9 mouse cellular contexts compared by ENCODE assay signal in genomic region chr14:30459891-30460523, GRCm38 (mm10). TPM values are rescaled to one million over a fixed set of nuclear protein-coding genes. Genes with fewer than 3 reads are reported as not detected.
A peak's percentile ranks its signal among the peaks of the same experiment; 100 is the strongest.
DNase-seq lines count a peak whose midpoint lies in the region; ATAC-seq and TF ChIP-seq lines count a peak whose summit lies in the region.
"Had no signal": no experiment of that assay in that cellular context is flagged by ENCODE, and none has a peak within 500 bp of the region (broad histone marks: within the 10 kb centered on the region; RNA-seq: fewer than 3 reads in every experiment).

No protein-coding gene starts in this region.

- no peak overlapping the region for H3K4me3 ChIP-seq in ES-E14 (ENCODE audit: insufficient read depth in 1 of 2, low read depth in 1 of 2, low read length in 2 of 2, poor library complexity in 1 of 2, severe bottlenecking in 1 of 2)
- H3K4me3 ChIP-seq in forebrain, embryonic 11.5 days (ENCODE audit: low read depth, low read length) = no peak overlapping the region
- H3K4me3 ChIP-seq in lung, embryonic 14.5 days (ENCODE audit: low read depth, low read length) = no peak overlapping the region
- H3K4me3 ChIP-seq: myocyte had no signal

- H3K9me3 ChIP-seq in ES-E14 (ENCODE audit: control insufficient read depth, insufficient read depth, low read depth, low read length) = no peaks in the 10 kb centered on the region
- no peaks in the 10 kb centered on the region for H3K9me3 ChIP-seq in forebrain, embryonic 11.5 days (ENCODE audit: control insufficient read depth, low read length)
- no peaks in the 10 kb centered on the region for H3K9me3 ChIP-seq in lung, embryonic 14.5 days (ENCODE audit: low read depth, low read length)

- 4% methylated on average over 14 of the region's 14 CpGs for WGBS in forebrain, embryonic 11.5 days
- 6% methylated on average over 14 of the region's 14 CpGs for WGBS in lung, embryonic 14.5 days

- TF ChIP-seq CTCF in lung, embryonic 14.5 days (IDR thresholded peaks at IDR 0.05; ENCODE audit: low read depth) = peak; percentile 92

- DNase-seq in ES-E14 (ENCODE audit: low read depth, low spot score) = peak; percentile 71
- peak; percentile 62 for DNase-seq in c-Kit-positive CD71-negative TER-119-negative erythroid progenitor cells, embryonic 14.5 days (ENCODE audit: low read depth)
- peak; percentile 84 for DNase-seq in forebrain, embryonic 11.5 days (ENCODE audit: low spot score)
- peak; percentile 85 to 88 for DNase-seq in heart, postnatal 10 days
- peak; percentile 65 to 89 for DNase-seq in layer of hippocampus, adult 18-20 months (ENCODE audit: low spot score in 2 of 2)
- DNase-seq in lung, embryonic 14.5 days = peak; percentile 94
- peak; percentile 63 for DNase-seq in ovary, postnatal 14 days (ENCODE audit: low spot score)
- peak; percentile 76 for DNase-seq in thymus, postnatal 25 days

- ATAC-seq in forebrain, embryonic 11.5 days (replicated peaks; ENCODE audit: low FRiP score) = no peak
- ATAC-seq in lung, embryonic 14.5 days (ENCODE audit: insufficient read depth) = peak; percentile 64

- H3K4me1 ChIP-seq in ES-E14 (ENCODE audit: control insufficient read depth in 2 of 2, insufficient read depth in 2 of 2, low read length in 2 of 2, poor library complexity in 1 of 2) = 0 out of 4 replicates have a peak, but pooled peaks cover 0 to 2% of the 10 kb centered on the region in 2 experiments
- no peaks in the 10 kb centered on the region for H3K4me1 ChIP-seq in forebrain, embryonic 11.5 days (replicated peaks; ENCODE audit: control insufficient read depth, insufficient read depth, low read length)
- H3K4me1 ChIP-seq in lung, embryonic 14.5 days (ENCODE audit: insufficient read depth) = no peaks in the 10 kb centered on the region

- H3K27ac ChIP-seq in ES-E14 (ENCODE audit: insufficient read depth, low read depth, low read length, poor library complexity, severe bottlenecking) = no peak overlapping the region
- H3K27ac ChIP-seq in forebrain, embryonic 11.5 days (ENCODE audit: low read depth, low read length) = no peak overlapping the region
- H3K27ac ChIP-seq in lung, embryonic 14.5 days (ENCODE audit: low read depth) = no peak overlapping the region

- no peaks in the 10 kb centered on the region for H3K36me3 ChIP-seq in ES-E14 (ENCODE audit: control insufficient read depth, insufficient read depth, low read length, poor library complexity, severe bottlenecking)
- H3K36me3 ChIP-seq in forebrain, embryonic 11.5 days (ENCODE audit: control insufficient read depth, insufficient read depth, low read length) = no peaks in the 10 kb centered on the region
- H3K36me3 ChIP-seq in lung, embryonic 14.5 days (ENCODE audit: insufficient read depth) = no peaks in the 10 kb centered on the region

- H3K9ac ChIP-seq in ES-E14 (ENCODE audit: insufficient read depth, low read depth, low read length, poor library complexity, severe bottlenecking) = no peak overlapping the region
- no peak overlapping the region for H3K9ac ChIP-seq in forebrain, embryonic 11.5 days (ENCODE audit: low read length)
- no peak overlapping the region for H3K9ac ChIP-seq in lung, embryonic 14.5 days

- in situ Hi-C loops in ES-E14 (cut with MboI; ENCODE audit: low sequenced_read_pairs in 2 of 2, unreplicated experiment in 2 of 2) = loop anchor here in 1 of 2 experiments (25.0 kb wide), 1 partner anchor 323 kb away; no protein-coding TSS in a partner anchor

- intact Hi-C loops in heart, postnatal 10 days (cut with DNase I) = loop anchor here (1.0 to 5.0 kb wide), 2 partner anchors 108 to 323 kb away; no protein-coding TSS in a partner anchor

- H3K27me3 ChIP-seq in forebrain, embryonic 11.5 days (ENCODE audit: control insufficient read depth, insufficient read depth, low read length) = no peaks in the 10 kb centered on the region; the same call in 1 of the 2 replicates
- no peaks in the 10 kb centered on the region for H3K27me3 ChIP-seq in lung, embryonic 14.5 days (ENCODE audit: insufficient read depth, low read length)

- no peak overlapping the region for H3K4me2 ChIP-seq in forebrain, embryonic 11.5 days (ENCODE audit: low read depth, low read length, severe bottlenecking)
- peak overlapping the region; percentile 33; the same call in 1 of the 2 replicates for H3K4me2 ChIP-seq in lung, embryonic 14.5 days

TF ChIP-seq in ES-E14, 5 proteins besides CTCF, POLR2A, EP300 and RAD21:
- TF ChIP-seq ZC3H11A (IDR thresholded peaks at IDR 0.05; ENCODE audit: borderline replicate concordance, low read depth, low read length) (peak; percentile 81), ZNF384 (IDR thresholded peaks at IDR 0.05; ENCODE audit: low read depth, low read length) (no peak)

RNA-seq across cellular contexts. Expression of gene Dcp1a, which starts 19.3 kb away (rescaled TPM):
- 27.8 and 30.6 TPM in 2 replicates for total RNA-seq in ES-E14 (2012; rRNA removed)
- polyA plus RNA-seq in forebrain, embryonic 11.5 days (2014; fragmentation: Nextera tagmentation; extraction: Ambion mirVana) = 29.3 and 34.6 TPM in 2 replicates
- total RNA-seq in heart, postnatal 10 days (2021) = 10 to 100 TPM; 16.5 to 17.5 TPM
- 10 to 100 TPM; 22.8 to 23.2 TPM for total RNA-seq in layer of hippocampus, adult 18-20 months (2021)
- 34.4 and 35.0 TPM in 2 replicates for polyA plus RNA-seq in lung, embryonic 14.5 days (2014; fragmentation: Nextera tagmentation; extraction: Ambion mirVana)

RNA-seq across cellular contexts. Expression of gene Cacna1d, which starts 31.2 kb away (rescaled TPM):
- 0.32 and 0.36 TPM in 2 replicates for total RNA-seq in ES-E14 (2012; rRNA removed)
- polyA plus RNA-seq in forebrain, embryonic 11.5 days (2014; fragmentation: Nextera tagmentation; extraction: Ambion mirVana) = 1.1 and 1.8 TPM in 2 replicates
- 1 to 10 TPM; 5.2 to 5.7 TPM for total RNA-seq in heart, postnatal 10 days (2021)
- 10 to 100 TPM; 39.7 to 43.9 TPM for total RNA-seq in layer of hippocampus, adult 18-20 months (2021)
- polyA plus RNA-seq in lung, embryonic 14.5 days (2014; fragmentation: Nextera tagmentation; extraction: Ambion mirVana) = 10.5 and 10.9 TPM in 2 replicates
- polyA plus RNA-seq: myocyte had no signal

Comparison
In these comparisons a context has a peak if more than half of its experiments do, and no peak if none do; other contexts are left out.
1. RNA of gene Cacna1d, which starts 31.2 kb away (total RNA-seq): 39.7 to 43.9 TPM in layer of hippocampus, adult 18-20 months; 5.2 to 5.7 TPM in heart, postnatal 10 days and 0.32 to 0.36 TPM in ES-E14; every median in the first group is over 4 times any median in the second.
2. Peak in every context shown above with its lines, with median percentiles within 50 percentile points of each other: DNase-seq.